Mouse (Mus musculus) MEL (cell line): ENCODE results near the gene Zfp92. TPM values are rescaled to one million over a fixed set of nuclear protein-coding genes. Genes with fewer than 3 reads are reported as not detected.

ENCODE experiments used
- DNase-seq: peaks from one replicate; pipeline ENCODE4 v3.0.0; 2011; ENCODE audit warnings: low read depth, low spot score
- H3K27ac ChIP-seq: 2 replicates; pipeline ENCODE4 v1.5.1; 2012; ENCODE audit warnings: low read depth, mild to moderate bottlenecking, control low read depth, low read length, moderate library complexity; ENCODE audit not compliant: control insufficient read depth
- H3K27me3 ChIP-seq, 2 experiments: fragments of 150-350 bp in 1 of 2; sonication (generic) in 1 of 2; 2 replicates each; pipeline ENCODE4 v1.6.1; 2012; ENCODE audit warnings: low read length in 2 of 2, mild to moderate bottlenecking in 2 of 2, improper control_type of control experiment in 1 of 2, moderate library complexity in 1 of 2; ENCODE audit not compliant: insufficient read depth in 2 of 2, control insufficient read depth in 1 of 2
- H3K36me3 ChIP-seq, 2 experiments: 2 replicates each; pipeline ENCODE4 v1.6.1; 2012 to 2014; ENCODE audit warnings: low read length in 2 of 2, improper control_type of control experiment in 1 of 2, inconsistent platforms in 1 of 2, mild to moderate bottlenecking in 1 of 2; ENCODE audit not compliant: insufficient read depth in 2 of 2, control insufficient read depth in 1 of 2
- H3K4me1 ChIP-seq, 2 experiments: fragments of 150-350 bp in 1 of 2; sonication (generic) in 1 of 2; 2 replicates each; pipeline ENCODE4 v1.6.1; 2012; ENCODE audit warnings: low read length in 2 of 2, improper control_type of control experiment in 1 of 2, mild to moderate bottlenecking in 1 of 2; ENCODE audit not compliant: insufficient read depth in 2 of 2, control insufficient read depth in 1 of 2
- H3K4me3 ChIP-seq, 2 experiments: fragments of 150-350 bp in 1 of 2; sonication (generic) in 1 of 2; 2 replicates each; pipeline ENCODE4 v1.5.1; 2012; ENCODE audit warnings: low read depth in 2 of 2, low read length in 2 of 2, mild to moderate bottlenecking in 2 of 2, moderate library complexity in 2 of 2, control low read depth in 1 of 2, improper control_type of control experiment in 1 of 2; ENCODE audit not compliant: control insufficient read depth in 1 of 2, insufficient read depth in 1 of 2
- H3K79me2 ChIP-seq: 2 replicates; pipeline ENCODE4 v1.6.1; 2012; ENCODE audit warnings: mild to moderate bottlenecking, low read length, moderate library complexity; ENCODE audit not compliant: control insufficient read depth, poor library complexity, insufficient read depth
- H3K9ac ChIP-seq: 2 replicates; pipeline ENCODE4 v1.6.1; 2012; ENCODE audit warnings: low read depth, mild to moderate bottlenecking, control low read depth, low read length, moderate library complexity; ENCODE audit not compliant: control insufficient read depth, poor library complexity, severe bottlenecking
- H3K9me3 ChIP-seq: fragments of 150-350 bp; sonication (generic); replicated peaks from 2 replicates; pipeline ENCODE4 v1.6.1; 2012; ENCODE audit warnings: mild to moderate bottlenecking, low read length, improper control_type of control experiment, moderate library complexity; ENCODE audit not compliant: insufficient read depth
- BHLHE40 ChIP-seq: IDR thresholded peaks from 2 replicates; pipeline ENCODE4 v1.6.1; 2012; ENCODE audit warnings: low read depth, mild to moderate bottlenecking, inconsistent platforms, low read length, improper control_type of control experiment, borderline replicate concordance
- CHD1 ChIP-seq: IDR thresholded peaks from 2 replicates; pipeline ENCODE4 v1.6.1; 2012; ENCODE audit warnings: low read depth, mild to moderate bottlenecking, inconsistent platforms, low read length, improper control_type of control experiment
- CTCF ChIP-seq, 3 experiments: IDR thresholded peaks in 2 of 3; conservative IDR thresholded peaks in 1 of 3; 2 replicates each; pipeline ENCODE4 v1.5.1; 2011 to 2012; ENCODE audit warnings: low read length in 3 of 3, low read depth in 2 of 3, mild to moderate bottlenecking in 2 of 3, improper control_type of control experiment in 1 of 3, inconsistent platforms in 1 of 3, mixed read lengths in 1 of 3, moderate library complexity in 1 of 3; ENCODE audit not compliant: control insufficient read depth in 1 of 3, insufficient read depth in 1 of 3, poor library complexity in 1 of 3, severe bottlenecking in 1 of 3
- EP300 ChIP-seq, 2 experiments: IDR thresholded peaks; 2 replicates each; pipeline ENCODE4 v1.6.1; 2011; ENCODE audit warnings: improper control_type of control experiment in 2 of 2, low read length in 2 of 2, low read depth in 1 of 2, mild to moderate bottlenecking in 1 of 2
- GATA1 ChIP-seq: IDR thresholded peaks from 2 replicates; pipeline ENCODE4 v1.6.1; 2011; ENCODE audit warnings: low read depth, low read length, improper control_type of control experiment
- HCFC1 ChIP-seq: IDR thresholded peaks from 2 replicates; pipeline ENCODE4 v1.6.1; 2012; ENCODE audit warnings: low read depth, mild to moderate bottlenecking, inconsistent platforms, low read length, improper control_type of control experiment, moderate library complexity
- MAX ChIP-seq: IDR thresholded peaks from 2 replicates; pipeline ENCODE4 v1.6.1; 2011; ENCODE audit warnings: low read length, improper control_type of control experiment
- MAZ ChIP-seq: IDR thresholded peaks from 2 replicates; pipeline ENCODE4 v1.6.1; 2012; ENCODE audit warnings: low read depth, mild to moderate bottlenecking, inconsistent platforms, low read length, improper control_type of control experiment
- MXI1 ChIP-seq: IDR thresholded peaks from 2 replicates; pipeline ENCODE4 v1.6.1; 2011; ENCODE audit warnings: mild to moderate bottlenecking, low read depth, low read length, improper control_type of control experiment
- NELFE ChIP-seq: IDR thresholded peaks from 2 replicates; pipeline ENCODE4 v1.6.1; 2011; ENCODE audit warnings: low read depth, low read length, improper control_type of control experiment
- NRF1 ChIP-seq: IDR thresholded peaks from 2 replicates; pipeline ENCODE4 v1.6.1; 2014; ENCODE audit warnings: low read depth, mild to moderate bottlenecking, inconsistent platforms, low read length, improper control_type of control experiment, moderate library complexity; ENCODE audit not compliant: poor library complexity, insufficient read depth, severe bottlenecking
- POLR2A ChIP-seq, 2 experiments: IDR thresholded peaks; 2 replicates each; pipeline ENCODE4 v1.6.1; 2011 to 2012; ENCODE audit warnings: low read length in 2 of 2, mild to moderate bottlenecking in 2 of 2, control low read depth in 1 of 2, improper control_type of control experiment in 1 of 2, low read depth in 1 of 2, moderate library complexity in 1 of 2; ENCODE audit not compliant: control insufficient read depth in 1 of 2, insufficient read depth in 1 of 2, poor library complexity in 1 of 2
- RAD21 ChIP-seq: IDR thresholded peaks from 2 replicates; pipeline ENCODE4 v1.6.1; 2011; ENCODE audit warnings: mild to moderate bottlenecking, low read depth, low read length, improper control_type of control experiment
- RCOR1 ChIP-seq: IDR thresholded peaks from 2 replicates; pipeline ENCODE4 v1.6.1; 2012; ENCODE audit warnings: low read depth, mild to moderate bottlenecking, inconsistent platforms, low read length, improper control_type of control experiment
- SIN3A ChIP-seq: IDR thresholded peaks from 2 replicates; pipeline ENCODE4 v1.6.1; 2012; ENCODE audit warnings: low read length, improper control_type of control experiment, inconsistent platforms
- SMC3 ChIP-seq: IDR thresholded peaks from 2 replicates; pipeline ENCODE4 v1.6.1; 2011; ENCODE audit warnings: low read depth, low read length, improper control_type of control experiment
- USF2 ChIP-seq, 2 experiments: IDR thresholded peaks; 2 replicates each; pipeline ENCODE4 v1.6.1; 2011 to 2012; ENCODE audit warnings: improper control_type of control experiment in 2 of 2, low read length in 2 of 2, borderline replicate concordance in 1 of 2, inconsistent platforms in 1 of 2, low read depth in 1 of 2, mild to moderate bottlenecking in 1 of 2; ENCODE audit not compliant: insufficient read depth in 1 of 2
- ZC3H11A ChIP-seq: IDR thresholded peaks from 2 replicates; pipeline ENCODE4 v1.6.1; 2012; ENCODE audit warnings: low read depth, mild to moderate bottlenecking, inconsistent platforms, low read length, improper control_type of control experiment
- polyA plus RNA-seq, 2 experiments: library from polyadenylated mRNA; stranded (reverse) in 1 of 2; unstranded in 1 of 2; fragments of >175 nt in 1 of 2; fragments of >200 nt in 1 of 2; gene quantifications; 2 replicates each; pipeline versions ENCODE4 v1.2.1 to v1.2.4; 2012; ENCODE audit warnings: low replicate concordance in 2 of 2, low read depth in 1 of 2; ENCODE audit not compliant: insufficient read length in 2 of 2, insufficient read depth in 1 of 2, missing spikeins in 1 of 2
- total RNA-seq: library from RNA; depleted of rRNA; stranded (reverse); fragments of 300-350 nt; gene quantifications from 2 replicates; pipeline ENCODE4 v1.2.3, GENCODE M21; 2012

The Zfp92 gene
- total and polyA plus RNA-seq, 3 experiments: not detected

GRCm38 (mm10) chrX:73451949-73452348 lies 41.1 kb downstream of the Zfp92 start:
- H3K9ac ChIP-seq: no peak overlapping the region
- H3K9me3 ChIP-seq: no peaks in the 10 kb centered on the region
- H3K27me3 ChIP-seq: no peaks in the 10 kb centered on the region
- TF ChIP-seq GATA1 (no peak), RAD21 (peak; percentile 11; the same call in 1 of the 2 replicates), HCFC1 (no peak), SMC3 (peak; percentile 52), CTCF (IDR thresholded peaks at IDR 0.05 in 2 of 3, conservative IDR thresholded peaks at IDR 0.05 in 1 of 3; ENCODE audit: control insufficient read depth in 1 of 3, insufficient read depth in 1 of 3, low read depth in 2 of 3, low read length in 3 of 3, poor library complexity in 1 of 3, severe bottlenecking in 1 of 3) (peak; percentile 54 to 75 (median 60))
- no peak overlapping the region for H3K4me3 ChIP-seq
- H3K4me1 ChIP-seq: no peaks in the 10 kb centered on the region
- H3K27ac ChIP-seq: no peak overlapping the region
- no peaks in the 10 kb centered on the region for H3K36me3 ChIP-seq
- DNase-seq: peak; percentile 51
- H3K79me2 ChIP-seq: no peaks in the 10 kb centered on the region

GRCm38 (mm10) chrX:73458877-73459392 lies 48.0 kb downstream of the Zfp92 start, which contains the start of gene Haus7:
Haus7 (minus strand) TSS chrX:73459044.
- H3K36me3 ChIP-seq: peaks cover 0 to 4% of the 10 kb centered on the region in 2 experiments; a peak in 2 of 4 replicates
- peak within 1 kb of the TSS; percentile 76 for H3K9ac ChIP-seq
- peaks cover 0 to 7% of the 10 kb centered on the region in 2 experiments; a peak in 2 of 4 replicates for H3K4me1 ChIP-seq
- TF ChIP-seq POLR2A (IDR thresholded peaks at IDR 0.05; ENCODE audit: control insufficient read depth in 1 of 2, insufficient read depth in 1 of 2, low read depth in 1 of 2, low read length in 2 of 2, poor library complexity in 1 of 2) (peak in 1 of 2 experiments; percentile 52; a peak in 1 of 4 replicates), CTCF (IDR thresholded peaks at IDR 0.05 in 2 of 3, conservative IDR thresholded peaks at IDR 0.05 in 1 of 3; ENCODE audit: control insufficient read depth in 1 of 3, insufficient read depth in 1 of 3, low read depth in 2 of 3, low read length in 3 of 3, poor library complexity in 1 of 3, severe bottlenecking in 1 of 3) (peak; percentile 20 to 60 (median 39); a peak in 5 of 6 replicates), MXI1 (no peak; the same call in 1 of the 2 replicates), NELFE (peak; percentile 41; the same call in 1 of the 2 replicates), RCOR1 (no peak), RAD21 (peak; percentile 39), MAZ (no peak), SMC3 (peak; percentile 42), NRF1 (peak; percentile 64), ZC3H11A (0 out of 2 replicates have a peak, but pooled peaks have one; percentile 26)
- H3K79me2 ChIP-seq: peaks cover 2% of the 10 kb centered on the region; the same call in 1 of the 2 replicates
- no peaks in the 10 kb centered on the region for H3K27me3 ChIP-seq
- peak within 1 kb of the TSS; percentile 76 to 95 for H3K4me3 ChIP-seq
- peak; percentile 96 for DNase-seq
- H3K27ac ChIP-seq: no peak within 1 kb of the TSS
- no peaks in the 10 kb centered on the region for H3K9me3 ChIP-seq

GRCm38 (mm10) chrX:73460792-73461191 lies 49.9 kb downstream of the Zfp92 start:
- no peak overlapping the region for H3K4me3 ChIP-seq
- DNase-seq: no peak
- H3K36me3 ChIP-seq: peaks cover 0 to 4% of the 10 kb centered on the region in 2 experiments; a peak in 2 of 4 replicates
- no peaks in the 10 kb centered on the region for H3K9me3 ChIP-seq
- H3K27me3 ChIP-seq: no peaks in the 10 kb centered on the region; a peak in 1 of 4 replicates
- H3K79me2 ChIP-seq: peaks cover 2% of the 10 kb centered on the region; the same call in 1 of the 2 replicates
- no peak for TF ChIP-seq USF2 (IDR thresholded peaks at IDR 0.05; ENCODE audit: borderline replicate concordance in 1 of 2, insufficient read depth in 1 of 2, low read depth in 1 of 2, low read length in 2 of 2)
- no peak for TF ChIP-seq EP300 (IDR thresholded peaks at IDR 0.05; ENCODE audit: low read depth in 1 of 2, low read length in 2 of 2)
- no peak for TF ChIP-seq BHLHE40
- no peak for TF ChIP-seq SMC3
- TF ChIP-seq POLR2A (IDR thresholded peaks at IDR 0.05; ENCODE audit: control insufficient read depth in 1 of 2, insufficient read depth in 1 of 2, low read depth in 1 of 2, low read length in 2 of 2, poor library complexity in 1 of 2): no peak
- no peak for TF ChIP-seq MAX
- TF ChIP-seq SIN3A: no peak
- no peak for TF ChIP-seq NELFE
- no peak for TF ChIP-seq CHD1
- H3K4me1 ChIP-seq: peaks cover 0 to 7% of the 10 kb centered on the region in 2 experiments; a peak in 2 of 4 replicates
- no peak overlapping the region for H3K9ac ChIP-seq
- H3K27ac ChIP-seq: no peak overlapping the region
